Mouse (Mus musculus): ENCODE data around the gene Cldn10.

DNA sequence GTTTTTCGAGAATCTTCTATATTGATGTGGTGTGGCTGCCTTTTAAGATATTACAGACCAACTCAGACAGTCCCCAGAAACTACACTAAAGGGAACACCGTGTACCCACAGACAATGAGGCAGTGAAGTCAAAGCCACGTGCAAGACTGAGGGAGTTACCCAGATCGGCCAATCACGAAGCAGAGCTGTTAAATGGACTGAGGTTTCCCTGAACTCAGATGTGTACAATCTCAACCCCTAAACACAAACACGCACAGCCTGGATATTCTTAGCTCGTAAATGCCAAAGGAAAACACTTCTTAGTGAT is 96.5 kb downstream of the Cldn10 start:
- TF ChIP-seq CTCF (IDR thresholded peaks at IDR 0.05; ENCODE audit: extremely low read depth, insufficient read depth, insufficient read length, insufficient replicate concordance) (no peak), POLR2A (IDR thresholded peaks at IDR 0.05; ENCODE audit: low read depth, low read length) (no peak)

All from spleen, adult 2 months (tissue).